Mouse (Mus musculus): ENCODE results near the gene Stk25. TPM values are rescaled to one million over a fixed set of nuclear protein-coding genes. Genes with fewer than 3 reads are reported as not detected.

Gene Stk25
- total and polyA plus RNA-seq, 2 experiments from 2014 or later = 107 to 134 TPM

DNA sequence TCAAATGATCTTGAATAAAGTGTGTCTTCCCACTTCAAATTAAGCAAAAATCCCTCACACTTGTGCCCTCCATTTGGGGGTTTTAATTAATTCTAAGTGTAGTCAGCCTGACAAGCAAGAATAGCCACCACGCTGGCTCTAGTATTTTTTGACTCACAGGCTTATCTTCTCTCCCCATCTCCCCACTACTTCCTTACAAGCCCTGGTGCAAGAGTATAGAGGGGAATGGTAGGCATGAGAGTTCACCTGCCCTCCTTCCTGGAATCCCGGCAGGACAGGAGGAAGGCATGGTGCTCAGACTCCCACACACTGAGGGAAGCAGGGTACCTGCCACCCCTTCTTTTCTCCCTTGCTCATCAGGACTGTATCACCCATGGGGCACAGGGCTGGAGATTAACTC lies 4.2 kb downstream of the Stk25 start:
- Histone ChIP-seq H3K36me3 (replicated peaks; ENCODE audit: control insufficient read depth, insufficient read depth, low read length) (no peaks in the 10 kb centered on the region), H3K4me2 (ENCODE audit: low read depth, low read length) (no peak overlapping the region), H3K9me3 (replicated peaks; ENCODE audit: control insufficient read depth, low read length) (no peaks in the 10 kb centered on the region), H3K27ac (ENCODE audit: low read depth) (no peak overlapping the region), H3K9ac (replicated peaks; ENCODE audit: low read depth, low read length) (no peak overlapping the region), H3K27me3 (ENCODE audit: control insufficient read depth, insufficient read depth, low read length) (no peaks in the 10 kb centered on the region), H3K4me1 (ENCODE audit: control insufficient read depth, insufficient read depth) (no peaks in the 10 kb centered on the region), H3K4me3 (ENCODE audit: low read depth, low read length) (no peak overlapping the region)
- no peak for DNase-seq (ENCODE audit: low spot score)
- WGBS = 32% methylated on average over 2 of the region's 2 CpGs
- no peak for ATAC-seq (ENCODE audit: insufficient read depth, low read depth)
- TF ChIP-seq CTCF (IDR thresholded peaks at IDR 0.05; ENCODE audit: low read depth) (no peak), EP300 (IDR thresholded peaks at IDR 0.05; ENCODE audit: low read depth) (no peak)

DNA sequence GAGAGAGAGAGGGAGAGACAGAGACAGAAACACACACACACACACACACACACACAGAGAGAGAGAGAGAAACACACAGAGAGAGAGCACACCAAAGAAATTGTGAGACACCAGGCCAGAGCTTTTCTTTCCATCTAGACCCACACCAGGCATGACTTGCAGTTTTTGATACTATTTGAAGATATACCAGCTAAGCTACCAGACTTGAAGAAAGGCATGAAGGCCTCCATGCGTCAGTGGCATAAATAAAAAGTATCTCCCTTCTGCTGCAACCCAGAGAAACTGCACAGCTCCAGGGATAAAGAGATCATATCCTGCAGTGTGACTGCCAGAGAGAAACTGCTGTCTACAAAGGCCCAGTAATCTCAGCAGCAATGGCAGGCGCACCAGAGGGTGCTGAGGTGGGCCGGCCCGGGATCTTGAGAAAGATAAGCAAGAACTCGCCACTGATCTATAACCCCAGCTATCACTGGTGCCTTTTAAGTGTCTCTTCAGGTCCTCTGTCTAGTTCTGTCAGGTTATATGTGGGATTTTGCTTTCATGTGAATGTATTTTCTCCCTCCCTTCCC lies 8.8 kb downstream of the Stk25 start:
- no peak overlapping the region for H3K4me2 ChIP-seq (ENCODE audit: low read depth, low read length)
- H3K4me1 ChIP-seq (ENCODE audit: control insufficient read depth, insufficient read depth) = no peaks in the 10 kb centered on the region
- no peak overlapping the region for H3K4me3 ChIP-seq (ENCODE audit: low read depth, low read length)
- TF ChIP-seq EP300 (IDR thresholded peaks at IDR 0.05; ENCODE audit: low read depth) (no peak), CTCF (IDR thresholded peaks at IDR 0.05; ENCODE audit: low read depth) (no peak)
- no peaks in the 10 kb centered on the region for H3K27me3 ChIP-seq (ENCODE audit: control insufficient read depth, insufficient read depth, low read length)
- H3K27ac ChIP-seq (ENCODE audit: low read depth) = no peak overlapping the region
- no peaks in the 10 kb centered on the region for H3K9me3 ChIP-seq (replicated peaks; ENCODE audit: control insufficient read depth, low read length)
- H3K9ac ChIP-seq (replicated peaks; ENCODE audit: low read depth, low read length) = no peak overlapping the region
- no peak for DNase-seq (ENCODE audit: low spot score)
- 56% methylated on average over 5 of the region's 5 CpGs for WGBS
- no peaks in the 10 kb centered on the region for H3K36me3 ChIP-seq (replicated peaks; ENCODE audit: control insufficient read depth, insufficient read depth, low read length)
- ATAC-seq (ENCODE audit: insufficient read depth, low read depth) = no peak

DNA sequence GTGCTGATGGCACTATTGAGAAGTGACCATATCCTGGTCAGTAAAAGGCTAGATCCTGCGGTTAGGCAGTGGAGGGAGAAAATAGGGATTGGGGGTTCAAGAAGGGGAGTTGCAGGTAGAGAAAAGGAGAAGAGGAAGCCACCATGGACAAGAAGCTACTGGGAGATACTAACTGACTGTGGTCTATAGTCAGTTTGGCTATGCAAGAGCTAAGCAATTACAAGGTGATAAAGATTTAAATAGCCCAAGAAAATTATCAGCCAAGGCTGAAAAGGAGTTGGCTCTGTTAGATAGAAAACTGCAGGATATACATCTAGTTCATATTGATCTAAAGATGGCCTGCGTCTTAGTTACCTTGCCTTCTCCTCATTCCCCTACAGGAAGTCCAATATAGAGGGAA lies 15.8 kb downstream of the Stk25 start:
- no peaks in the 10 kb centered on the region for H3K4me1 ChIP-seq (ENCODE audit: control insufficient read depth, insufficient read depth)
- H3K9ac ChIP-seq (replicated peaks; ENCODE audit: low read depth, low read length) = no peak overlapping the region
- H3K4me3 ChIP-seq (ENCODE audit: low read depth, low read length) = no peak overlapping the region
- H3K36me3 ChIP-seq (replicated peaks; ENCODE audit: control insufficient read depth, insufficient read depth, low read length) = no peaks in the 10 kb centered on the region
- no peak overlapping the region for H3K4me2 ChIP-seq (ENCODE audit: low read depth, low read length)
- ATAC-seq (ENCODE audit: insufficient read depth, low read depth) (no peak), DNase-seq (ENCODE audit: low spot score) (no peak)
- no peaks in the 10 kb centered on the region for H3K9me3 ChIP-seq (replicated peaks; ENCODE audit: control insufficient read depth, low read length)
- no peak overlapping the region for H3K27ac ChIP-seq (ENCODE audit: low read depth)
- TF ChIP-seq EP300 (IDR thresholded peaks at IDR 0.05; ENCODE audit: low read depth) (no peak), CTCF (IDR thresholded peaks at IDR 0.05; ENCODE audit: low read depth) (no peak)
- no peaks in the 10 kb centered on the region for H3K27me3 ChIP-seq (ENCODE audit: control insufficient read depth, insufficient read depth, low read length)
- 98% methylated on average over 2 of the region's 2 CpGs for WGBS

DNA sequence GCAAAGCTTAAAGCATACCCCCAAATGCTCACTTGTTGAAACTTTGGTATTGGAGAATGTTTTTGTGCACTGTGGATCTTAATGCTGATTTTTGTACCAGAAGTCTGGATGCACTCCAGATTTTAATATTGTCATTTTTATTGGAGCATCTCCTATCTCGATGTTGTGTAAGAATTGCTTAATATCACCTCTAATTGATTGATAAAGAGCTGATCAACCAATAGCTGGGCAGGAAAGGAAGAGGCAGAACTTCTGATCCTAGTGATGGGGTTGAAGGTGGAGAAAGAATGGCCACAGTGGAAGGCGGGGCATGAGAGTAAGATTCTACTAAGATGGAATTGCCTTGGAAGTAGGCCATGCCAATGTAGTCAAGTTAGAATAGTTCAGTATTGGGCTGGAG lies 16.5 kb downstream of the Stk25 start:
- H3K27ac ChIP-seq (ENCODE audit: low read depth) = no peak overlapping the region
- H3K9me3 ChIP-seq (replicated peaks; ENCODE audit: control insufficient read depth, low read length) = no peaks in the 10 kb centered on the region
- H3K36me3 ChIP-seq (replicated peaks; ENCODE audit: control insufficient read depth, insufficient read depth, low read length) = no peaks in the 10 kb centered on the region
- no peak overlapping the region for H3K4me3 ChIP-seq (ENCODE audit: low read depth, low read length)
- H3K4me1 ChIP-seq (ENCODE audit: control insufficient read depth, insufficient read depth) = no peaks in the 10 kb centered on the region
- H3K27me3 ChIP-seq (ENCODE audit: control insufficient read depth, insufficient read depth, low read length) = no peaks in the 10 kb centered on the region
- TF ChIP-seq EP300 (IDR thresholded peaks at IDR 0.05; ENCODE audit: low read depth) = no peak
- no peak for TF ChIP-seq CTCF (IDR thresholded peaks at IDR 0.05; ENCODE audit: low read depth)
- H3K9ac ChIP-seq (replicated peaks; ENCODE audit: low read depth, low read length) = no peak overlapping the region
- 76% methylated on average over 2 of the region's 2 CpGs for WGBS
- no peak overlapping the region for H3K4me2 ChIP-seq (ENCODE audit: low read depth, low read length)
- no peak for DNase-seq (ENCODE audit: low spot score)
- no peak for ATAC-seq (ENCODE audit: insufficient read depth, low read depth)

DNA sequence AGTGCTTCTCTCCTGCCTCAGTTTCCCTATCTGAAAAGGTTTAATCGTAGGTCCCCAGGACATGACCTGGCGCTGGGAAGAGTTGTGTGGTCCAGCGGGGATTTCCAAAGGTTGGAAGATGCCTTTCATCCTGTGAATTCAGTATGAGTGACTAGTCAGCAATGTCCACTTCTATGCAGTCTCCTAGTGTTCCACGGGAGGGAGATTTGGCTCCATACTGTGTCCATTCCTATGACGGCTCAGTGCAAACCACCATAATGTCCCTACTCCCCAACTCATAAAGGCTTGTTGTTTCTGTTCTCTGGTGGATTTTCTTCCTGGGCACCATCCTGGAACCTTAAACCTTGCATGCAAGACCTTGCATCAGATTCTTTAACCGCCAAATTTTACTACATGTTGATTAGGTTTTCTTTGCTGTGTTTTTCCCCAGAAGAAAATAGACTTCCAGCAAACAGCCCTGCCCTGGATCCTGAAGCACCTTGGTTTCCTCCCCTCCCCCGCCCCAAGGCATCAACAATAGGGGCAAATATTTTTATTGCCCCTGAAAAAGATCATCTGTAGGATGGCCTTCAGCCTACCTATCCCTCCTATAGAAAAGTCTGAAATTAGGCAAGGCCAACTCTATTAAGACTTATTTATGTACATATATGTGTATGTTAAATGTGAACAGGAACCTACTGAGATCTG lies 22.1 kb downstream of the Stk25 start:
- peak; percentile 18 for ATAC-seq (ENCODE audit: insufficient read depth, low read depth)

More for the DNA sequence above, 22.1 kb downstream of the Stk25 start:
- H3K4me2 ChIP-seq (ENCODE audit: low read depth, low read length) = peak overlapping the region; percentile 80
- DNase-seq (ENCODE audit: low spot score) = peak; percentile 53
- H3K27ac ChIP-seq (ENCODE audit: low read depth) = peak overlapping the region; percentile 76
- peak overlapping the region; percentile 83 for H3K4me3 ChIP-seq (ENCODE audit: low read depth, low read length)
- TF ChIP-seq EP300 (IDR thresholded peaks at IDR 0.05; ENCODE audit: low read depth) = peak; percentile 31; the same call in 1 of the 2 replicates
- TF ChIP-seq CTCF (IDR thresholded peaks at IDR 0.05; ENCODE audit: low read depth) = peak; percentile 19; the same call in 1 of the 2 replicates
- no peaks in the 10 kb centered on the region for H3K9me3 ChIP-seq (replicated peaks; ENCODE audit: control insufficient read depth, low read length)
- H3K4me1 ChIP-seq (ENCODE audit: control insufficient read depth, insufficient read depth) = peaks cover 23% of the 10 kb centered on the region
- peak overlapping the region; percentile 57 for H3K9ac ChIP-seq (replicated peaks; ENCODE audit: low read depth, low read length)
- H3K27me3 ChIP-seq (ENCODE audit: control insufficient read depth, insufficient read depth, low read length) = no peaks in the 10 kb centered on the region
- WGBS = 27% methylated on average over 7 of the region's 7 CpGs
- H3K36me3 ChIP-seq (replicated peaks; ENCODE audit: control insufficient read depth, insufficient read depth, low read length) = peaks cover 4% of the 10 kb centered on the region; the same call in 1 of the 2 replicates
